Mouse (Mus musculus) liver, embryonic 16.5 days (tissue): ENCODE results near the gene Bean1. TPM values are rescaled to one million over a fixed set of nuclear protein-coding genes. Genes with fewer than 3 reads are reported as not detected.

Source experiments
- ATAC-seq: fragments of 200-750 bp; cut with Nextera tagmentation; 2 replicates; pipeline ENCODE4 v1.8.0; 2017; ENCODE audit warnings: low read depth, mild to moderate bottlenecking, moderate number of reproducible peaks, moderate library complexity
- H3K27ac ChIP-seq: fragments of 300-500 bp; sonication (generic); 2 replicates; pipeline ENCODE4 v1.5.1; 2014; ENCODE audit warnings: mild to moderate bottlenecking, low read length
- H3K27me3 ChIP-seq: fragments of 300-500 bp; sonication (generic); 2 replicates; pipeline ENCODE4 v1.6.1; 2014; ENCODE audit warnings: low read depth, low read length, mixed read lengths; ENCODE audit not compliant: control insufficient read depth, insufficient read depth
- H3K36me3 ChIP-seq: fragments of 300-500 bp; sonication (generic); 2 replicates; pipeline ENCODE4 v1.6.1; 2014; ENCODE audit warnings: mild to moderate bottlenecking; ENCODE audit not compliant: control insufficient read depth, insufficient read depth
- H3K4me1 ChIP-seq: fragments of 300-500 bp; sonication (generic); 2 replicates; pipeline ENCODE4 v1.6.1; 2014; ENCODE audit warnings: low read depth, low read length, mixed read lengths; ENCODE audit not compliant: control insufficient read depth
- H3K4me2 ChIP-seq: fragments of 300-500 bp; sonication (generic); 2 replicates; pipeline ENCODE4 v1.6.1; 2014; ENCODE audit warnings: low read depth, low read length, mixed read lengths
- H3K4me3 ChIP-seq: fragments of 300-500 bp; sonication (generic); 2 replicates; pipeline ENCODE4 v1.5.1; 2014; ENCODE audit warnings: low read depth, mild to moderate bottlenecking, low read length
- H3K9ac ChIP-seq: fragments of 300-500 bp; sonication (generic); 2 replicates; pipeline ENCODE4 v1.6.1; 2014; ENCODE audit warnings: low read depth, low read length
- H3K9me3 ChIP-seq: fragments of 300-500 bp; sonication (generic); replicated peaks from 2 replicates; pipeline ENCODE4 v1.6.1; 2016; ENCODE audit warnings: low read length; ENCODE audit not compliant: control insufficient read depth
- WGBS: fragments of 180-500 bp; shearing (Covaris S2); extraction: QIAGEN DNeasy Blood & Tissue Kit; methylation state at CpG from one replicate; pipeline ENCODE4 v1.1.7; 2014; ENCODE audit not compliant: insufficient replicate concordance; 5-methylcytosine and 5-hydroxymethylcytosine counted together
- polyA plus RNA-seq: library from polyadenylated mRNA; unstranded; fragments of >200 nt; fragmentation: Nextera tagmentation; extraction: Ambion mirVana; gene quantifications from 2 replicates; pipeline ENCODE4 v1.2.1, GENCODE M21; 2015

Gene Bean1
- polyA plus RNA-seq, 1 experiment from 2014 or later = 0.05 TPM

- H3K36me3 ChIP-seq = no peaks in the 10 kb centered on the region
- H3K9me3 ChIP-seq = no peaks in the 10 kb centered on the region
- H3K27ac ChIP-seq = no peak overlapping the region
- peak; percentile 21; the same call in 1 of the 2 replicates for ATAC-seq
- H3K4me1 ChIP-seq = no peaks in the 10 kb centered on the region
- H3K9ac ChIP-seq = no peak overlapping the region
- no peaks in the 10 kb centered on the region for H3K27me3 ChIP-seq
- WGBS = 37% methylated on average over 5 of the region's 5 CpGs
- no peak overlapping the region for H3K4me3 ChIP-seq
- no peak overlapping the region for H3K4me2 ChIP-seq
Measured at GRCm38 (mm10) chr8:104219806-104220205, 49.6 kb downstream of the Bean1 start.

GRCm38 (mm10) chr8:104227048-104227447 is 56.8 kb downstream of the Bean1 start:
- Histone ChIP-seq H3K27ac (no peak overlapping the region), H3K27me3 (no peaks in the 10 kb centered on the region), H3K9ac (no peak overlapping the region), H3K4me1 (0 out of 2 replicates have a peak, but pooled peaks cover 2% of the 10 kb centered on the region), H3K4me2 (no peak overlapping the region), H3K9me3 (no peaks in the 10 kb centered on the region), H3K4me3 (no peak overlapping the region), H3K36me3 (peaks cover 11% of the 10 kb centered on the region)
- ATAC-seq = no peak
- WGBS = 76% methylated on average over 5 of the region's 5 CpGs

- Histone ChIP-seq H3K27me3 (no peaks in the 10 kb centered on the region), H3K4me2 (no peak overlapping the region), H3K36me3 (peaks cover 11% of the 10 kb centered on the region), H3K27ac (no peak overlapping the region), H3K9me3 (no peaks in the 10 kb centered on the region), H3K9ac (no peak overlapping the region), H3K4me3 (no peak overlapping the region), H3K4me1 (0 out of 2 replicates have a peak, but pooled peaks cover 2% of the 10 kb centered on the region)
- WGBS = 21% methylated on average over 9 of the region's 9 CpGs
- ATAC-seq = peak; percentile 56
Measured at GRCm38 (mm10) chr8:104230377-104230776, 60.1 kb downstream of the Bean1 start.

GRCm38 (mm10) chr8:104232039-104232438 is 61.8 kb downstream of the Bean1 start:
- no peaks in the 10 kb centered on the region for H3K27me3 ChIP-seq
- H3K36me3 ChIP-seq = peaks cover 13% of the 10 kb centered on the region
- H3K4me3 ChIP-seq = no peak overlapping the region
- no peak overlapping the region for H3K9ac ChIP-seq
- no peak overlapping the region for H3K27ac ChIP-seq
- 0 out of 2 replicates have a peak, but pooled peaks cover 2% of the 10 kb centered on the region for H3K4me1 ChIP-seq
- ATAC-seq = no peak
- no peak overlapping the region for H3K4me2 ChIP-seq
- no peaks in the 10 kb centered on the region for H3K9me3 ChIP-seq
- WGBS = 48% methylated on average over 4 of the region's 4 CpGs

- H3K4me1 ChIP-seq = 0 out of 2 replicates have a peak, but pooled peaks cover 2% of the 10 kb centered on the region
- H3K27me3 ChIP-seq = no peaks in the 10 kb centered on the region
- H3K4me3 ChIP-seq = no peak overlapping the region
- H3K4me2 ChIP-seq = no peak overlapping the region
- peaks cover 8% of the 10 kb centered on the region; the same call in 1 of the 2 replicates for H3K36me3 ChIP-seq
- peak overlapping the region; percentile 63; the same call in 1 of the 2 replicates for H3K27ac ChIP-seq
- no peaks in the 10 kb centered on the region for H3K9me3 ChIP-seq
- WGBS = 58% methylated on average over 5 of the region's 5 CpGs
- ATAC-seq = 0 out of 2 replicates have a peak, but pooled peaks have one; percentile 30
- H3K9ac ChIP-seq = no peak overlapping the region
Measured at GRCm38 (mm10) chr8:104232919-104233318, 62.7 kb downstream of the Bean1 start.

- no peak for ATAC-seq
- Histone ChIP-seq H3K9me3 (no peaks in the 10 kb centered on the region), H3K4me1 (peaks cover 8% of the 10 kb centered on the region), H3K4me3 (no peak overlapping the region), H3K36me3 (0 out of 2 replicates have a peak, but pooled peaks cover 2% of the 10 kb centered on the region), H3K27me3 (no peaks in the 10 kb centered on the region), H3K4me2 (no peak overlapping the region), H3K27ac (no peak overlapping the region), H3K9ac (no peak overlapping the region)
- WGBS = 47% methylated on average over 6 of the region's 6 CpGs
Measured at GRCm38 (mm10) chr8:104234573-104234972, 64.3 kb downstream of the Bean1 start.

GRCm38 (mm10) chr8:104239418-104239861 is 69.2 kb downstream of the Bean1 start:
- Histone ChIP-seq H3K27ac (peak overlapping the region; percentile 14; the same call in 1 of the 2 replicates), H3K9me3 (no peaks in the 10 kb centered on the region), H3K9ac (no peak overlapping the region), H3K4me3 (no peak overlapping the region), H3K4me1 (peaks cover 9% of the 10 kb centered on the region), H3K36me3 (0 out of 2 replicates have a peak, but pooled peaks cover 2% of the 10 kb centered on the region), H3K27me3 (no peaks in the 10 kb centered on the region), H3K4me2 (0 out of 2 replicates have a peak overlapping the region, but pooled peaks have one; percentile 6)
- 21% methylated on average over 10 of the region's 10 CpGs for WGBS
- peak; percentile 67 for ATAC-seq

GRCm38 (mm10) chr8:104242038-104242644 is 71.9 kb downstream of the Bean1 start:
- 47% methylated on average over 12 of the region's 12 CpGs for WGBS
- no peak overlapping the region for H3K27ac ChIP-seq
- H3K4me1 ChIP-seq = peaks cover 14% of the 10 kb centered on the region
- H3K9me3 ChIP-seq = no peaks in the 10 kb centered on the region
- H3K27me3 ChIP-seq = no peaks in the 10 kb centered on the region
- H3K36me3 ChIP-seq = no peaks in the 10 kb centered on the region
- ATAC-seq = no peak
- no peak overlapping the region for H3K4me2 ChIP-seq
- no peak overlapping the region for H3K9ac ChIP-seq
- H3K4me3 ChIP-seq = no peak overlapping the region

GRCm38 (mm10) chr8:104246621-104247020 is 76.4 kb downstream of the Bean1 start:
- H3K36me3 ChIP-seq = no peaks in the 10 kb centered on the region

More at GRCm38 (mm10) chr8:104246621-104247020, 76.4 kb downstream of the Bean1 start:
- H3K4me2 ChIP-seq = no peak overlapping the region
- peaks cover 19% of the 10 kb centered on the region for H3K4me1 ChIP-seq
- H3K4me3 ChIP-seq = no peak overlapping the region
- H3K9ac ChIP-seq = no peak overlapping the region
- no peak for ATAC-seq
- H3K27me3 ChIP-seq = no peaks in the 10 kb centered on the region
- H3K27ac ChIP-seq = peak overlapping the region; percentile 71
- no peaks in the 10 kb centered on the region for H3K9me3 ChIP-seq
- 59% methylated on average over 4 of the region's 4 CpGs for WGBS
